Mouse (Mus musculus) neural tube, embryonic 13.5 days (tissue): ENCODE measurements around the gene Sohlh2. TPM values are rescaled to one million over a fixed set of nuclear protein-coding genes. Genes with fewer than 3 reads are reported as not detected.

Source experiments
- ATAC-seq: fragments of 200-750 bp; cut with Nextera tagmentation; 2 replicates; pipeline ENCODE4 v1.8.0; 2017; ENCODE audit warnings: low read depth, mild to moderate bottlenecking, moderate TSS enrichment, moderate library complexity
- H3K27ac ChIP-seq: fragments of 300-500 bp; sonication (generic); replicated peaks from 2 replicates; pipeline ENCODE4 v1.5.1; 2015; ENCODE audit warnings: moderate library complexity, mild to moderate bottlenecking, inconsistent platforms
- H3K27me3 ChIP-seq: fragments of 300-500 bp; sonication (generic); 2 replicates; pipeline ENCODE4 v1.6.1; 2015; ENCODE audit warnings: mild to moderate bottlenecking, inconsistent platforms
- H3K36me3 ChIP-seq: fragments of 300-500 bp; sonication (generic); 2 replicates; pipeline ENCODE4 v1.6.1; 2015; ENCODE audit warnings: mild to moderate bottlenecking, inconsistent platforms
- H3K4me1 ChIP-seq: fragments of 300-500 bp; sonication (generic); replicated peaks from 2 replicates; pipeline ENCODE4 v1.6.1; 2015; ENCODE audit warnings: inconsistent platforms
- H3K4me2 ChIP-seq: fragments of 300-500 bp; sonication (generic); 2 replicates; pipeline ENCODE4 v1.6.1; 2015; ENCODE audit warnings: inconsistent platforms, mild to moderate bottlenecking, moderate library complexity
- H3K4me3 ChIP-seq: fragments of 300-500 bp; sonication (generic); 2 replicates; pipeline ENCODE4 v1.5.1; 2015; ENCODE audit warnings: mild to moderate bottlenecking, inconsistent platforms
- H3K9ac ChIP-seq: fragments of 300-500 bp; sonication (generic); 2 replicates; pipeline ENCODE4 v1.6.1; 2015; ENCODE audit warnings: moderate library complexity, mild to moderate bottlenecking, inconsistent platforms
- H3K9me3 ChIP-seq: fragments of 300-500 bp; sonication (generic); 2 replicates; pipeline ENCODE4 v1.6.1; 2016; ENCODE audit warnings: inconsistent platforms
- WGBS: fragments of 180-500 bp; shearing (Covaris S2); methylation state at CpG from one replicate; pipeline ENCODE4 v1.1.7; 2015; 5-methylcytosine and 5-hydroxymethylcytosine counted together
- polyA plus RNA-seq: library from polyadenylated mRNA; unstranded; fragments of >200 nt; fragmentation: Nextera tagmentation; extraction: Ambion mirVana; gene quantifications from 2 replicates; pipeline ENCODE4 v1.2.1, GENCODE M21; 2015

The Sohlh2 gene
- polyA plus RNA-seq, 1 experiment from 2014 or later: not detected

DNA sequence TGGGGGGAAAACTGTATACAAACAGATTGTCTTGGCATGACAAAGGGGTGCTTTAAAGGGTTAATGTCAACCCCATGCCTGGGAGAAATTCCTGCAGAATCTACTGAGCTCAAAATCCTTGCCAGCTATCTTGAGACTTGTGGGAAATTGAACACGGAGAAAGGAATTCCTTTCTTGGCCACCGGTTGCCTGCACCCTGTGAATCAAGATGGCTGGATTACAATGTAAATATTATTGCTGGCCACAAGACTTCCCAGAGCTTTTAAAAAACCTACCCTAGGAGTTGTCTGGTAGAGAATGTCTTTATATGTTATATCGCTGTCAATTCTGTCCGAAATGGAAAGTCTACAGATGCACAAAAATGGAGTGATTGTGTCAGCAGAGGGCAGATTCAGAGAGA is 32.0 kb downstream of the Sohlh2 start:
- Histone ChIP-seq H3K9me3 (no peaks in the 10 kb centered on the region), H3K27me3 (no peaks in the 10 kb centered on the region), H3K4me1 (peaks cover 9% of the 10 kb centered on the region), H3K27ac (0 out of 2 replicates have a peak overlapping the region, but pooled peaks have one; percentile 25), H3K36me3 (no peaks in the 10 kb centered on the region), H3K4me2 (no peak overlapping the region), H3K9ac (no peak overlapping the region), H3K4me3 (no peak overlapping the region)
- ATAC-seq: no peak
- 70% methylated on average over 4 of the region's 4 CpGs for WGBS

DNA sequence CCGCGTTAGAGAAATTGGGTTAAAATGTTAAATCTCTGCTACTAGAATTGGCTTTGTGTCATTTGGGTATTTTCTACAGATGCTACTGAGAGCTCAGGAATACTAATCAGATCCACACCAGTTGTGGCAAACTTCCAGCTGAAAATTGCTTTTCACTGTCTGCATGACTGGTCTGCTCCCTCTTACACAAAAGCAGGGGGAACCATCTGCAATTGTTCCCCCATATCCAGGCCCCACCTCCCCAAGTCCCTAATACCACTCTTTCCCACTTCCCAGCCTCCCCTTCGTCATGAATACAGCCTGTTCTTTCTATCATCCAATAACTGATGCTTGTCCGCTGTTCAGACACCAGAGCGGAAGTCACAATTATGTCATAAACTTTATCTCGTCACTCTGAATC is 32.6 kb downstream of the Sohlh2 start:
- H3K4me2 ChIP-seq: no peak overlapping the region
- ATAC-seq: no peak
- peaks cover 9% of the 10 kb centered on the region for H3K4me1 ChIP-seq
- peak overlapping the region; percentile 25; the same call in 1 of the 2 replicates for H3K27ac ChIP-seq
- H3K9ac ChIP-seq: no peak overlapping the region
- H3K4me3 ChIP-seq: no peak overlapping the region
- 71% methylated on average over 6 of the region's 6 CpGs for WGBS
- no peaks in the 10 kb centered on the region for H3K9me3 ChIP-seq
- H3K27me3 ChIP-seq: no peaks in the 10 kb centered on the region
- H3K36me3 ChIP-seq: no peaks in the 10 kb centered on the region

DNA sequence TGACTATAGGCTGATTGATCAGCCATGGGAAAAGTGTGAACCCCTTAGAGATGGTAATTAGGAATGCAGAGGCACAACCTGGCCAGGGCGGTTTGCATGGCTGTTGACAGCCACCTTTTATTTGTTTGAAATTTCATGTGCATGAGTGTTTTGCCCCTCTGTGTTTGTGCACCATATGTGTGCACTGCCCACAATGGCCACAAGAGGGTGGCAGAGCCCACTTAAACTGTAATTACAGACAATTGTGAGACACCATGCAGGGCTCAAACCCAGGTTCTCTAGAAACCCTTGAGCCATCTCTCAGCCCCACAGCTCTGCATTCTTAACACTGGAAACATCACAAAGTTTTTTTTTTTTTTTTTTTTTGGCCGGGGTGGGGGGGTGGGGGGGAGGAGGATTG is 40.7 kb downstream of the Sohlh2 start:
- no peak overlapping the region for H3K9ac ChIP-seq
- peaks cover 10% of the 10 kb centered on the region for H3K4me1 ChIP-seq
- H3K27ac ChIP-seq: no peak overlapping the region
- no peak for ATAC-seq
- H3K9me3 ChIP-seq: 0 out of 2 replicates have a peak, but pooled peaks cover 7% of the 10 kb centered on the region
- H3K4me2 ChIP-seq: no peak overlapping the region
- no peak overlapping the region for H3K4me3 ChIP-seq
- WGBS: 93% methylated on average over 2 of the region's 2 CpGs
- H3K27me3 ChIP-seq: no peaks in the 10 kb centered on the region
- no peaks in the 10 kb centered on the region for H3K36me3 ChIP-seq

- H3K27ac ChIP-seq: no peak overlapping the region
- no peaks in the 10 kb centered on the region for H3K27me3 ChIP-seq
- H3K4me3 ChIP-seq: no peak overlapping the region
- WGBS: 80% methylated on average over 3 of the region's 3 CpGs
- 0 out of 2 replicates have a peak, but pooled peaks cover 7% of the 10 kb centered on the region for H3K9me3 ChIP-seq
- H3K36me3 ChIP-seq: no peaks in the 10 kb centered on the region
- ATAC-seq: no peak
- no peak overlapping the region for H3K4me2 ChIP-seq
- no peak overlapping the region for H3K9ac ChIP-seq
- peaks cover 10% of the 10 kb centered on the region for H3K4me1 ChIP-seq
These were observed 42.0 kb downstream of the Sohlh2 start for GRCm38 (mm10) chr3:55223862-55224261.

- Histone ChIP-seq H3K4me1 (peaks cover 10% of the 10 kb centered on the region), H3K4me2 (peak overlapping the region; percentile 40), H3K4me3 (no peak overlapping the region), H3K36me3 (no peaks in the 10 kb centered on the region), H3K9me3 (0 out of 2 replicates have a peak, but pooled peaks cover 3% of the 10 kb centered on the region), H3K27me3 (no peaks in the 10 kb centered on the region), H3K9ac (0 out of 2 replicates have a peak overlapping the region, but pooled peaks have one; percentile 1), H3K27ac (no peak overlapping the region)
- 36% methylated on average over 18 of the region's 18 CpGs for WGBS
- peak; percentile 59; the same call in 1 of the 2 replicates for ATAC-seq
These were observed 44.8 kb downstream of the Sohlh2 start for GRCm38 (mm10) chr3:55226501-55227213.

DNA sequence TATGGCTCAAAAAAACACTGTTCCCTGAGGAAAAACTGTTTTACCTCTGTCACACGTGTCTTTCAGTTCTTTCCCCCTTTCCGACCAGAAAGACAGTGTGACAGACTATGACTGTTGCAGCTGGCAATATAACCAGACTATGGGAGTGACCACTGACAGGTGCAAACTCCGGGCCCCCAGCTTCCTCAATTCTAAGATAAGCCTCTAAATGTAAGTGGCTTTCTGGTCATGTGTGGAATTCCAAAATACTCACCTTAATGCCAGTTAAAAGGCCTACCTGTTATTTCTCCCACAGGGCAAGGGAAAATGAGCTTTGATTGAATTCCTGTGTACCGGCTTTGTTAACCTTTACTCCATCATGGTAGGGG is 45.4 kb downstream of the Sohlh2 start:
- 36% methylated on average over 4 of the region's 4 CpGs for WGBS
- ATAC-seq: no peak
- Histone ChIP-seq H3K9me3 (0 out of 2 replicates have a peak, but pooled peaks cover 3% of the 10 kb centered on the region), H3K9ac (0 out of 2 replicates have a peak overlapping the region, but pooled peaks have one; percentile 1), H3K27ac (no peak overlapping the region), H3K4me1 (peaks cover 10% of the 10 kb centered on the region), H3K36me3 (no peaks in the 10 kb centered on the region), H3K4me2 (peak overlapping the region; percentile 40; the same call in 1 of the 2 replicates), H3K27me3 (no peaks in the 10 kb centered on the region), H3K4me3 (no peak overlapping the region)

DNA sequence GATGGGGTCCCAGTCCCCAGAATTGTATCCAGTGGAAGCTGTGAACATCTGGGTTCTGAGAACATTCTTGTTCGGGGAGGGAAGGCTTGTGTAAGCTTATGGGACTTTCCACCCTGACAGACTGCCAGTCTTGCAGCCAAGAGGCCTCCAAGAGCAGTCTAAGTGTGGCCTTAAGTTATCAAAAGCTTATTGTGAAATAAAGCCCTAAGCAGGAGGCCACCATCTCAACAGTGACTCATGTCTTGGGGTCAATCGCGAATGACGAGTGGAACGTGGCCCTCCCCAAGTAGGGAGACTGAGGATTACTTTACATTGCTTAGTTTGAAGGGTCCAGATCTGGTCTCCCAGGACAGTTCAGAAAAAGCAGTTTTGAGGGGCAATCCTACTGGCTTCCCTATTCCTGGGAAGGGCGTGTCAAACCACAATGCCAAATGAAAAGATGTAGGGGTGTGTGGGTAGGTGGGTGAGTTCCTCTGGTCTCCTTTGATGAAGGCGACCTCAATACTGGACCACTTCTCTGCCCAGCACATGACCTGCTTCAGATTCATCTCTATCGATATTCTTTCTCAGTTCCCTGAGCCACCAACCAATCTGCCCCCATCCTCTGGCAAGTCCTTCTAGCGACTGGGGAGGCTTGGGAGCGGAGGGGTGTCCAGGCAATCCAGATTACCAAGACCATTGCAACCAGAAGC is 60.0 kb downstream of the Sohlh2 start, which contains the start of gene Dclk1:
Dclk1 (plus strand) TSS at position 635 of the 692 bp plus-strand sequence.
- peak; percentile 58; the same call in 1 of the 2 replicates for ATAC-seq
- H3K27ac ChIP-seq: peak within 1 kb of the TSS; percentile 99
- H3K9me3 ChIP-seq: no peaks in the 10 kb centered on the region
- H3K27me3 ChIP-seq: no peaks in the 10 kb centered on the region
- peak within 1 kb of the TSS; percentile 99 for H3K9ac ChIP-seq
- H3K4me2 ChIP-seq: peak within 1 kb of the TSS; percentile 60
- peaks cover 42% of the 10 kb centered on the region for H3K4me1 ChIP-seq
- 34% methylated on average over 10 of the region's 10 CpGs for WGBS
- H3K36me3 ChIP-seq: 0 out of 2 replicates have a peak, but pooled peaks cover under 1% of the 10 kb centered on the region
- peak within 1 kb of the TSS; percentile 93 for H3K4me3 ChIP-seq

DNA sequence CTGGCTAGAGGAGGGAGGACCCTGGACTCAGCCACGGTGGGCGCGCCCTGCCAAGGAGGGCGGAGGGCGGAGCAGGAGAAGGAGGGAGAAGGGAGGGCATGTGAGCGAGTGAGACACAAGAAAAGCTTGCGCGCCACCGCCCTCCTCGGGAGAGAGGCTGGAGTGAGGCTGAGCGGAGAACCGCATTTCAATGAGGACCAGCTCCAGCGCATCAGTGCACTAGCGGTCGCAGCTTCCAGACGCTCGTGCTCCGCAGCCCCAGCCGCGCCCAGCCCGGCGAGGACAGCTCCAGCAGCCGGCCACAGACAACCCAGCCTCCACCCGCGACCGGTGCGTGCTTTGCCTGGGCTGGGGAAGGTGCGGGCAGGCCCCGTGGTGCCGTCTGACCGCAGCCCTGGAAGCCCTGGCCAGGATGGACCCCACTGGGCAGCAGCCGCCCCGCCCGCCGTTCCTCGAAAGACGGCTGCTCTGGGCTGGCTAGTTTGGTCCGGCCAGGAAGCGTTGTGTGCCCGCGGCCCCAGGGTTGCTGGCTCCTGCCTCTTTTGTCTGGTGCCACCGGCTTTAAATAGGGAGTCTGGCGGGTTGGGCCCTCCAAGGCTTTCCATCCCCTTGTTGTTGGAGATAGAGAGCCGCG is 60.7 kb downstream of the Sohlh2 start:
- peak; percentile 96 for ATAC-seq

DNA sequence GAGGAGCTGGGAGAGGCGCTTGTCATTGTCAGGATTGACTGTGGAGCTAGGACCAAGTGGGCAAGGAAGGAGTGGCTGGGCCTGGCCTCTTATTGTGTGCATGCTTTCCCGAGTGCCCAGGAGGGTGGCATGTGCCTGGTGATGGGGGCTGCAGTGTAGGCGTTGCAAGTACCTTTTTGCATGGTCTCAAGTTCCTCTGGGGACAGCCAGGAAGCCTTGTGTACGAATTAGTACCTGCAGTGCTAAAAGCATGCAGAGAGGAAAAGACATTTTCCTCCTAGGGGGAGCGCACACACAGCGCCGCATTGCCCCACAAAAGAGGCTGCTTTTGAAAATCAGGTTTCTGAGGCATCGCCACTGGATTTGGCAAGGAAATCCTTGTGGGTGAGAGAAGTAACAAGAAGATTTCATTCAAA is 61.2 kb downstream of the Sohlh2 start:
- 2% methylated on average over 8 of the region's 8 CpGs for WGBS
- H3K9ac ChIP-seq: peak overlapping the region; percentile 99
- ATAC-seq: peak; percentile 76
- H3K4me1 ChIP-seq: peaks cover 51% of the 10 kb centered on the region
- peak overlapping the region; percentile 93 for H3K4me3 ChIP-seq
- peak overlapping the region; percentile 99 for H3K27ac ChIP-seq
- peak overlapping the region; percentile 60 for H3K4me2 ChIP-seq
- H3K36me3 ChIP-seq: peaks cover 12% of the 10 kb centered on the region
- H3K9me3 ChIP-seq: no peaks in the 10 kb centered on the region
- no peaks in the 10 kb centered on the region for H3K27me3 ChIP-seq

More for the DNA sequence above, 60.7 kb downstream of the Sohlh2 start:
- WGBS: under 1% methylated on average over 44 of the region's 45 CpGs
- Histone ChIP-seq H3K9me3 (no peaks in the 10 kb centered on the region), H3K4me2 (peak overlapping the region; percentile 60), H3K27ac (peak overlapping the region; percentile 99), H3K4me1 (peaks cover 48% of the 10 kb centered on the region), H3K36me3 (peaks cover 7% of the 10 kb centered on the region), H3K9ac (peak overlapping the region; percentile 99), H3K4me3 (peak overlapping the region; percentile 93), H3K27me3 (no peaks in the 10 kb centered on the region)

GRCm38 (mm10) chr3:55244087-55244486 is 62.3 kb downstream of the Sohlh2 start:
- H3K4me2 ChIP-seq: peak overlapping the region; percentile 60
- H3K9ac ChIP-seq: peak overlapping the region; percentile 99
- peak overlapping the region; percentile 99; the same call in 1 of the 2 replicates for H3K27ac ChIP-seq
- peak overlapping the region; percentile 93 for H3K4me3 ChIP-seq
- 55% methylated on average over 6 of the region's 6 CpGs for WGBS
- no peaks in the 10 kb centered on the region for H3K9me3 ChIP-seq
- peaks cover 61% of the 10 kb centered on the region for H3K4me1 ChIP-seq
- H3K36me3 ChIP-seq: peaks cover 22% of the 10 kb centered on the region
- no peak for ATAC-seq
- no peaks in the 10 kb centered on the region for H3K27me3 ChIP-seq

DNA sequence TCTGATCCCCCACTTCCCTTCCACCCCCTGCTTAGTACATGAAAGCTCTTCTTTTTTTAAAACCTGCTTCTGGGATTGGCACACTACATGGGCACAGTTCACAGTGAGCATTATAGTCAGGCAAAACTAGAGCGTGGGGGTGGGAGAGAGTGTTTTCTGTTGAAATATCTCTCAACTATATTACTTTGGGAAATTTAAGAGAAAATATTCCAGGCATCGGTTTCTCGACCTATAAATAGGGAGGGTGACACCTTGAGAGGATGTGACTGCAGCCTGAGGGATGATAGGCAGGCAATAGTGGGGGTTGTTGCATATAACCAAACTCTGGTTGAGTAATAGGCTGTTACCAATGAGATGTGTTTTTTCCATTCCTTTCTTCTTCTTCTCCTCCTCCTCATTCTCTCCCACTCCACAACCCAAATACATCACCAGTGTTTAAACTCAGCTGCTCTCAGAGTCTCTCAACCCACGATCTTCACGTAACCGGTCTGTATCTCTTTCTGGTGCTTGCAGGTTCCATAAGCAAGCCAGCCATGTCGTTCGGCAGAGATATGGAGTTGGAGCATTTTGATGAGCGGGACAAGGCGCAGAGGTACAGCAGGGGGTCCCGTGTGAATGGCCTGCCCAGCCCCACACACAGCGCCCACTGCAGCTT is 64.9 kb downstream of the Sohlh2 start:
- Histone ChIP-seq H3K9ac (no peak overlapping the region), H3K4me3 (no peak overlapping the region), H3K27me3 (no peaks in the 10 kb centered on the region), H3K9me3 (no peaks in the 10 kb centered on the region), H3K4me2 (no peak overlapping the region), H3K27ac (no peak overlapping the region), H3K4me1 (peaks cover 74% of the 10 kb centered on the region), H3K36me3 (peaks cover 24% of the 10 kb centered on the region)
- WGBS: 90% methylated on average over 12 of the region's 12 CpGs
- no peak for ATAC-seq
